Mouse (Mus musculus) hindbrain, embryonic 14.5 days (tissue): ENCODE measurements at regions not wholly inside any gene's neighbourhood (a gene's known extent, or its start where the extent isn't known, plus 50 kb on each side); places are given as distances from the start of the nearest gene placed in this dataset.
"Not testable (repeated sequence)": the region's sequence is repeated elsewhere in the genome, so short reads cannot be mapped to it uniquely, and the experiment has no call there.

Experiments
- ATAC-seq: fragments of 200-750 bp; cut with Nextera tagmentation; 2 replicates; pipeline ENCODE4 v1.8.0; 2017; ENCODE audit warnings: moderate number of reproducible peaks, mild to moderate bottlenecking, moderate TSS enrichment, moderate library complexity; ENCODE audit not compliant: low FRiP score
- DNase-seq: peaks from one replicate; pipeline ENCODE4 v3.0.0-alpha.2; 2015; ENCODE audit warnings: low spot score
- H3K27ac ChIP-seq: fragments of 300-500 bp; sonication (generic); 2 replicates; pipeline ENCODE4 v1.5.1; 2014; ENCODE audit warnings: mild to moderate bottlenecking, moderate library complexity
- H3K27me3 ChIP-seq: fragments of 300-500 bp; sonication (generic); 2 replicates; pipeline ENCODE4 v1.6.1; 2014; ENCODE audit warnings: mild to moderate bottlenecking, low read length, mixed read lengths; ENCODE audit not compliant: control insufficient read depth, insufficient read depth
- H3K36me3 ChIP-seq: fragments of 300-500 bp; sonication (generic); replicated peaks from 2 replicates; pipeline ENCODE4 v1.6.1; 2014; ENCODE audit not compliant: control insufficient read depth, insufficient read depth
- H3K4me1 ChIP-seq: fragments of 300-500 bp; sonication (generic); replicated peaks from 2 replicates; pipeline ENCODE4 v1.6.1; 2014; ENCODE audit warnings: antibody characterized with exemption, low read length, mixed read lengths; ENCODE audit not compliant: control insufficient read depth, insufficient read depth
- H3K4me2 ChIP-seq: fragments of 300-500 bp; sonication (generic); replicated peaks from 2 replicates; pipeline ENCODE4 v1.6.1; 2014; ENCODE audit warnings: mild to moderate bottlenecking, moderate library complexity
- H3K4me3 ChIP-seq: fragments of 300-500 bp; sonication (generic); replicated peaks from 2 replicates; pipeline ENCODE4 v1.5.1; 2014; ENCODE audit warnings: mild to moderate bottlenecking, low read length
- H3K9ac ChIP-seq: fragments of 300-500 bp; sonication (generic); 2 replicates; pipeline ENCODE4 v1.6.1; 2014
- H3K9me3 ChIP-seq: fragments of 300-500 bp; sonication (generic); 2 replicates; pipeline ENCODE4 v1.6.1; 2016; ENCODE audit warnings: low read length; ENCODE audit not compliant: control insufficient read depth
- WGBS: fragments of 180-500 bp; shearing (Covaris S2); extraction: QIAGEN DNeasy Blood & Tissue Kit; methylation state at CpG from one replicate; pipeline ENCODE4 v1.1.7; 2014; 5-methylcytosine and 5-hydroxymethylcytosine counted together

GRCm38 (mm10) chr1:186000066-186000465, 117.0 kb downstream of the Lyplal1 start:
- not testable (repeated sequence) for DNase-seq, ATAC-seq, H3K4me3 ChIP-seq, H3K27ac ChIP-seq, H3K27me3 ChIP-seq, H3K9me3 ChIP-seq, H3K4me2 ChIP-seq, H3K36me3 ChIP-seq, H3K4me1 ChIP-seq, H3K9ac ChIP-seq
- WGBS = 91% methylated on average over 1 of the region's 1 CpGs

GRCm38 (mm10) chr1:186013413-186013812, 103.7 kb downstream of the Lyplal1 start:
- Histone ChIP-seq H3K9me3 (no peaks in the 10 kb centered on the region), H3K4me3 (no peak overlapping the region), H3K9ac (no peak overlapping the region), H3K36me3 (no peaks in the 10 kb centered on the region), H3K4me1 (no peaks in the 10 kb centered on the region), H3K27ac (no peak overlapping the region), H3K27me3 (no peaks in the 10 kb centered on the region), H3K4me2 (no peak overlapping the region)
- DNase-seq (no peak), ATAC-seq (no peak)
- 69% methylated on average over 1 of the region's 1 CpGs for WGBS

- ATAC-seq = no peak
- WGBS = 85% methylated on average over 1 of the region's 1 CpGs
- no peak for DNase-seq
- Histone ChIP-seq H3K4me2 (no peak overlapping the region), H3K9me3 (no peaks in the 10 kb centered on the region), H3K4me1 (no peaks in the 10 kb centered on the region), H3K36me3 (no peaks in the 10 kb centered on the region), H3K27ac (no peak overlapping the region), H3K9ac (no peak overlapping the region), H3K4me3 (no peak overlapping the region), H3K27me3 (no peaks in the 10 kb centered on the region)
Measured at GRCm38 (mm10) chr1:186014166-186014565, 102.9 kb downstream of the Lyplal1 start.

- Histone ChIP-seq H3K9ac (no peak overlapping the region), H3K4me2 (no peak overlapping the region), H3K4me3 (no peak overlapping the region), H3K36me3 (no peaks in the 10 kb centered on the region), H3K4me1 (no peaks in the 10 kb centered on the region), H3K27me3 (no peaks in the 10 kb centered on the region), H3K27ac (no peak overlapping the region), H3K9me3 (no peaks in the 10 kb centered on the region)
- no peak for ATAC-seq
- WGBS = 89% methylated on average over 8 of the region's 8 CpGs
- DNase-seq = no peak
Measured at GRCm38 (mm10) chr1:186015831-186016561, 101.1 kb downstream of the Lyplal1 start.

GRCm38 (mm10) chr1:186017547-186017946, 99.6 kb downstream of the Lyplal1 start:
- Histone ChIP-seq H3K4me1 (no peaks in the 10 kb centered on the region), H3K4me3 (no peak overlapping the region), H3K9ac (no peak overlapping the region), H3K9me3 (no peaks in the 10 kb centered on the region), H3K27me3 (no peaks in the 10 kb centered on the region), H3K4me2 (no peak overlapping the region), H3K27ac (no peak overlapping the region), H3K36me3 (no peaks in the 10 kb centered on the region)
- 62% methylated on average over 1 of the region's 1 CpGs for WGBS
- DNase-seq = no peak
- no peak for ATAC-seq

- ATAC-seq (no peak), DNase-seq (no peak)
- Histone ChIP-seq H3K27ac (no peak overlapping the region), H3K9me3 (no peaks in the 10 kb centered on the region), H3K36me3 (no peaks in the 10 kb centered on the region), H3K27me3 (no peaks in the 10 kb centered on the region), H3K4me2 (no peak overlapping the region), H3K4me3 (no peak overlapping the region), H3K9ac (no peak overlapping the region), H3K4me1 (no peaks in the 10 kb centered on the region)
- 68% methylated on average over 5 of the region's 5 CpGs for WGBS
Measured at GRCm38 (mm10) chr1:186019511-186019910, 97.6 kb downstream of the Lyplal1 start.

GRCm38 (mm10) chr1:186031951-186032350, 85.2 kb downstream of the Lyplal1 start:
- DNase-seq = no peak
- H3K4me3 ChIP-seq = no peak overlapping the region
- H3K27me3 ChIP-seq = no peaks in the 10 kb centered on the region
- ATAC-seq = no peak
- no peak overlapping the region for H3K27ac ChIP-seq
- no peak overlapping the region for H3K4me2 ChIP-seq
- WGBS = 76% methylated on average over 10 of the region's 10 CpGs
- no peaks in the 10 kb centered on the region for H3K36me3 ChIP-seq
- no peaks in the 10 kb centered on the region for H3K4me1 ChIP-seq
- H3K9me3 ChIP-seq = no peaks in the 10 kb centered on the region
- no peak overlapping the region for H3K9ac ChIP-seq

GRCm38 (mm10) chr1:186034443-186034842, 82.7 kb downstream of the Lyplal1 start:
- Histone ChIP-seq H3K9ac (no peak overlapping the region), H3K4me2 (no peak overlapping the region), H3K27me3 (no peaks in the 10 kb centered on the region), H3K9me3 (no peaks in the 10 kb centered on the region), H3K4me3 (no peak overlapping the region), H3K27ac (no peak overlapping the region), H3K36me3 (no peaks in the 10 kb centered on the region), H3K4me1 (no peaks in the 10 kb centered on the region)
- ATAC-seq (no peak), DNase-seq (no peak)
- 70% methylated on average over 2 of the region's 2 CpGs for WGBS
